Mouse (Mus musculus) c-Kit-positive CD71-positive TER-119-negative erythroid progenitor cells, embryonic 14.5 days (primary cell): ENCODE measurements around the gene Tpgs1.
A peak's percentile ranks its signal among the peaks of the same experiment; 100 is the strongest.

Experiments
- DNase-seq: peaks from one replicate; pipeline ENCODE4 v3.0.0-alpha.2; 2013; ENCODE audit warnings: low read depth

Tpgs1 gene

GRCm38 (mm10) chr10:79712499-79713126 is 43.4 kb downstream of the Tpgs1 start:
- DNase-seq = peak; percentile 97

GRCm38 (mm10) chr10:79713163-79713562 is 44.0 kb downstream of the Tpgs1 start:
- no peak for DNase-seq

- DNase-seq = no peak
Observed at GRCm38 (mm10) chr10:79714996-79715395, 45.8 kb downstream of the Tpgs1 start.

GRCm38 (mm10) chr10:79716254-79716987 is 47.3 kb downstream of the Tpgs1 start, which contains the start of gene Hcn2:
Gene Hcn2, plus strand, starts transcription at chr10:79716634.
- DNase-seq = no peak

GRCm38 (mm10) chr10:79716988-79717355 is 47.8 kb downstream of the Tpgs1 start:
- DNase-seq = no peak

- DNase-seq = peak; percentile 89
Observed at GRCm38 (mm10) chr10:79717640-79718357, 48.6 kb downstream of the Tpgs1 start.

- no peak for DNase-seq
Observed at GRCm38 (mm10) chr10:79721089-79721488, 51.9 kb downstream of the Tpgs1 start.

GRCm38 (mm10) chr10:79723047-79723446 is 53.9 kb downstream of the Tpgs1 start:
- no peak for DNase-seq

GRCm38 (mm10) chr10:79723692-79724091 is 54.5 kb downstream of the Tpgs1 start:
- DNase-seq = no peak
